In genomic region chr12:107714846-107715245, GRCm38 (mm10) we compare ENCODE assay signal across 16 mouse cellular contexts.
"Had no signal": no experiment of that assay in that cellular context is flagged by ENCODE, and none has a peak within 500 bp of the region (broad histone marks: within the 10 kb centered on the region; RNA-seq: fewer than 3 reads in every experiment).

No protein-coding gene starts in this region.

- DNase-seq: retina, postnatal 1 day; right cerebral cortex, adult 18-20 months; right cerebral cortex, postnatal 14 days; right cerebral cortex, postnatal 25 days; right cerebral cortex, postnatal 4 days; spleen, adult 18-20 months; thymus, adult 18-20 months; thymus, adult 2 months; thymus, postnatal 14 days; thymus, postnatal 25 days; thymus, postnatal 36 days; thymus, postnatal 4 days had no signal

- H3K36me3 ChIP-seq: neural tube, embryonic 13.5 days; neural tube, embryonic 15.5 days; stomach, embryonic 15.5 days had no signal

- H3K9me3 ChIP-seq: neural tube, embryonic 13.5 days; neural tube, embryonic 15.5 days; stomach, embryonic 15.5 days had no signal

- H3K27ac ChIP-seq: neural tube, embryonic 13.5 days; neural tube, embryonic 15.5 days; stomach, embryonic 15.5 days; stomach, postnatal 0 days had no signal

- H3K4me3 ChIP-seq: neural tube, embryonic 13.5 days; neural tube, embryonic 15.5 days; stomach, embryonic 15.5 days had no signal

- H3K4me2 ChIP-seq: neural tube, embryonic 13.5 days; neural tube, embryonic 15.5 days; stomach, embryonic 15.5 days had no signal

- H3K27me3 ChIP-seq: neural tube, embryonic 13.5 days; neural tube, embryonic 15.5 days; stomach, embryonic 15.5 days had no signal

- H3K9ac ChIP-seq: neural tube, embryonic 13.5 days; neural tube, embryonic 15.5 days; stomach, embryonic 15.5 days had no signal
